Mouse (Mus musculus) limb, embryonic 12.5 days (tissue): ENCODE measurements around the gene Hbq1b. TPM values are rescaled to one million over a fixed set of nuclear protein-coding genes. Genes with fewer than 3 reads are reported as not detected.

Source experiments
- ATAC-seq: fragments of 200-750 bp; cut with Nextera tagmentation; 2 replicates; pipeline ENCODE4 v1.8.0; 2017; ENCODE audit warnings: low read depth, moderate TSS enrichment; ENCODE audit not compliant: insufficient number of reproducible peaks, insufficient read depth, low FRiP score, low TSS enrichment
- H3K27ac ChIP-seq: fragments of 300-500 bp; sonication (generic); 2 replicates; pipeline ENCODE4 v1.5.1; 2016; ENCODE audit warnings: mild to moderate bottlenecking, moderate library complexity
- H3K27me3 ChIP-seq: fragments of 300-500 bp; sonication (generic); 2 replicates; pipeline ENCODE4 v1.6.1; 2016; ENCODE audit warnings: mild to moderate bottlenecking, moderate library complexity
- H3K36me3 ChIP-seq: fragments of 300-500 bp; sonication (generic); 2 replicates; pipeline ENCODE4 v1.6.1; 2016; ENCODE audit warnings: mild to moderate bottlenecking, moderate library complexity
- H3K4me1 ChIP-seq: fragments of 300-500 bp; sonication (generic); replicated peaks from 2 replicates; pipeline ENCODE4 v1.6.1; 2016
- H3K4me2 ChIP-seq: fragments of 300-500 bp; sonication (generic); 2 replicates; pipeline ENCODE4 v1.6.1; 2016; ENCODE audit warnings: mild to moderate bottlenecking, moderate library complexity
- H3K4me3 ChIP-seq: fragments of 300-500 bp; sonication (generic); replicated peaks from 2 replicates; pipeline ENCODE4 v1.5.1; 2016; ENCODE audit warnings: mild to moderate bottlenecking
- H3K9ac ChIP-seq: fragments of 300-500 bp; sonication (generic); replicated peaks from 2 replicates; pipeline ENCODE4 v1.6.1; 2016; ENCODE audit warnings: mild to moderate bottlenecking, moderate library complexity
- H3K9me3 ChIP-seq: fragments of 300-500 bp; sonication (generic); 2 replicates; pipeline ENCODE4 v1.6.1; 2016; ENCODE audit warnings: mild to moderate bottlenecking, moderate library complexity
- WGBS: fragments of 180-500 bp; shearing (Covaris S2); methylation state at CpG from one replicate; pipeline ENCODE4 v1.1.7; 2016; 5-methylcytosine and 5-hydroxymethylcytosine counted together
- polyA plus RNA-seq: library from polyadenylated mRNA; unstranded; fragments of >200 nt; fragmentation: Nextera tagmentation; extraction: Ambion mirVana; gene quantifications from 2 replicates; pipeline ENCODE4 v1.2.1, GENCODE M21; 2016

Gene Hbq1b
- polyA plus RNA-seq, 1 experiment from 2014 or later = 3.9 TPM

- no peaks in the 10 kb centered on the region for H3K36me3 ChIP-seq
- H3K9me3 ChIP-seq = no peaks in the 10 kb centered on the region
- no peaks in the 10 kb centered on the region for H3K4me1 ChIP-seq
- H3K27ac ChIP-seq = no peak overlapping the region
- no peak for ATAC-seq
- peaks cover 26% of the 10 kb centered on the region for H3K27me3 ChIP-seq
- H3K4me3 ChIP-seq = no peak overlapping the region
- H3K4me2 ChIP-seq = no peak overlapping the region
- H3K9ac ChIP-seq = no peak overlapping the region
- WGBS = 93% methylated on average over 1 of the region's 1 CpGs
Measured at GRCm38 (mm10) chr11:32303455-32303854, 16.7 kb downstream of the Hbq1b start.

GRCm38 (mm10) chr11:32307006-32307405 lies 20.2 kb downstream of the Hbq1b start:
- Histone ChIP-seq H3K4me2 (no peak overlapping the region), H3K9ac (no peak overlapping the region), H3K4me1 (no peaks in the 10 kb centered on the region), H3K9me3 (no peaks in the 10 kb centered on the region), H3K36me3 (no peaks in the 10 kb centered on the region), H3K4me3 (no peak overlapping the region), H3K27me3 (peaks cover 13% of the 10 kb centered on the region), H3K27ac (no peak overlapping the region)
- whole genome bisulfite sequencing = 71% methylated on average over 1 of the region's 1 CpGs
- ATAC-seq = no peak

GRCm38 (mm10) chr11:32309446-32309845 lies 22.7 kb downstream of the Hbq1b start:
- H3K9me3 ChIP-seq = no peaks in the 10 kb centered on the region
- H3K36me3 ChIP-seq = no peaks in the 10 kb centered on the region
- no peak overlapping the region for H3K27ac ChIP-seq
- H3K9ac ChIP-seq = no peak overlapping the region
- H3K4me3 ChIP-seq = no peak overlapping the region
- no peak overlapping the region for H3K4me2 ChIP-seq
- H3K27me3 ChIP-seq = no peaks in the 10 kb centered on the region
- no peak for ATAC-seq
- 59% methylated on average over 4 of the region's 4 CpGs for WGBS
- no peaks in the 10 kb centered on the region for H3K4me1 ChIP-seq

GRCm38 (mm10) chr11:32309928-32310327 lies 23.2 kb downstream of the Hbq1b start:
- Histone ChIP-seq H3K27me3 (no peaks in the 10 kb centered on the region), H3K36me3 (no peaks in the 10 kb centered on the region), H3K4me1 (no peaks in the 10 kb centered on the region), H3K9me3 (no peaks in the 10 kb centered on the region), H3K9ac (no peak overlapping the region), H3K4me3 (no peak overlapping the region), H3K4me2 (no peak overlapping the region), H3K27ac (no peak overlapping the region)
- no peak for ATAC-seq
- WGBS = 73% methylated on average over 3 of the region's 3 CpGs

- Histone ChIP-seq H3K27ac (no peak overlapping the region), H3K9me3 (no peaks in the 10 kb centered on the region), H3K4me3 (no peak overlapping the region), H3K4me2 (no peak overlapping the region), H3K27me3 (no peaks in the 10 kb centered on the region), H3K9ac (no peak overlapping the region), H3K36me3 (no peaks in the 10 kb centered on the region), H3K4me1 (peaks cover 1% of the 10 kb centered on the region; the same call in 1 of the 2 replicates)
- 83% methylated on average over 3 of the region's 3 CpGs for WGBS
- no peak for ATAC-seq
Measured at GRCm38 (mm10) chr11:32316009-32316408, 29.2 kb downstream of the Hbq1b start.

GRCm38 (mm10) chr11:32320507-32321195 lies 33.9 kb downstream of the Hbq1b start:
- peak; percentile 48; the same call in 1 of the 2 replicates for ATAC-seq
- no peak overlapping the region for H3K4me2 ChIP-seq
- no peak overlapping the region for H3K4me3 ChIP-seq
- no peaks in the 10 kb centered on the region for H3K9me3 ChIP-seq
- no peak overlapping the region for H3K9ac ChIP-seq
- no peak overlapping the region for H3K27ac ChIP-seq
- WGBS = 67% methylated on average over 11 of the region's 11 CpGs
- H3K27me3 ChIP-seq = no peaks in the 10 kb centered on the region
- H3K4me1 ChIP-seq = peaks cover 4% of the 10 kb centered on the region; the same call in 1 of the 2 replicates
- no peaks in the 10 kb centered on the region for H3K36me3 ChIP-seq

GRCm38 (mm10) chr11:32321196-32321565 lies 34.4 kb downstream of the Hbq1b start:
- H3K27me3 ChIP-seq = no peaks in the 10 kb centered on the region
- 37% methylated on average over 8 of the region's 8 CpGs for WGBS
- no peaks in the 10 kb centered on the region for H3K9me3 ChIP-seq
- no peak; the same call in 1 of the 2 replicates for ATAC-seq
- H3K9ac ChIP-seq = no peak overlapping the region
- no peak overlapping the region for H3K27ac ChIP-seq
- H3K4me2 ChIP-seq = no peak overlapping the region
- peaks cover 4% of the 10 kb centered on the region; the same call in 1 of the 2 replicates for H3K4me1 ChIP-seq
- no peaks in the 10 kb centered on the region for H3K36me3 ChIP-seq
- no peak overlapping the region for H3K4me3 ChIP-seq

- no peak overlapping the region for H3K4me3 ChIP-seq
- ATAC-seq = peak; percentile 49; the same call in 1 of the 2 replicates
- H3K4me2 ChIP-seq = peak overlapping the region; percentile 41
- H3K9me3 ChIP-seq = no peaks in the 10 kb centered on the region
- 0 out of 2 replicates have a peak overlapping the region, but pooled peaks have one; percentile 23 for H3K9ac ChIP-seq
- no peaks in the 10 kb centered on the region for H3K36me3 ChIP-seq
- WGBS = 14% methylated on average over 15 of the region's 15 CpGs
- H3K27ac ChIP-seq = no peak overlapping the region
- peaks cover 4% of the 10 kb centered on the region; the same call in 1 of the 2 replicates for H3K4me1 ChIP-seq
- H3K27me3 ChIP-seq = no peaks in the 10 kb centered on the region; the same call in 1 of the 2 replicates
Measured at GRCm38 (mm10) chr11:32324609-32325008, 37.8 kb downstream of the Hbq1b start.

- no peak overlapping the region for H3K27ac ChIP-seq
- ATAC-seq = no peak
- 77% methylated on average over 6 of the region's 6 CpGs for WGBS
- H3K4me3 ChIP-seq = no peak overlapping the region
- no peaks in the 10 kb centered on the region; the same call in 1 of the 2 replicates for H3K27me3 ChIP-seq
- H3K9ac ChIP-seq = no peak overlapping the region
- H3K9me3 ChIP-seq = no peaks in the 10 kb centered on the region
- no peaks in the 10 kb centered on the region for H3K36me3 ChIP-seq
- no peaks in the 10 kb centered on the region for H3K4me1 ChIP-seq
- no peak overlapping the region for H3K4me2 ChIP-seq
Measured at GRCm38 (mm10) chr11:32331075-32331474, 44.3 kb downstream of the Hbq1b start.

- H3K27ac ChIP-seq = no peak overlapping the region
- H3K4me2 ChIP-seq = no peak overlapping the region
- H3K4me1 ChIP-seq = no peaks in the 10 kb centered on the region
- WGBS = 68% methylated on average over 5 of the region's 5 CpGs
- H3K9ac ChIP-seq = no peak overlapping the region
- H3K4me3 ChIP-seq = no peak overlapping the region
- no peaks in the 10 kb centered on the region for H3K27me3 ChIP-seq
- peaks cover 4% of the 10 kb centered on the region; the same call in 1 of the 2 replicates for H3K9me3 ChIP-seq
- no peak for ATAC-seq
- H3K36me3 ChIP-seq = no peaks in the 10 kb centered on the region
Measured at GRCm38 (mm10) chr11:32331861-32332260, 45.1 kb downstream of the Hbq1b start.

- Histone ChIP-seq H3K4me3 (no peak overlapping the region), H3K27ac (no peak overlapping the region), H3K4me2 (no peak overlapping the region), H3K9ac (no peak overlapping the region), H3K36me3 (no peaks in the 10 kb centered on the region), H3K4me1 (no peaks in the 10 kb centered on the region), H3K27me3 (no peaks in the 10 kb centered on the region), H3K9me3 (peaks cover 7% of the 10 kb centered on the region; the same call in 1 of the 2 replicates)
- 84% methylated on average over 2 of the region's 2 CpGs for WGBS
- no peak for ATAC-seq
Measured at GRCm38 (mm10) chr11:32333235-32333634, 46.5 kb downstream of the Hbq1b start.
